Mouse (Mus musculus) midbrain, embryonic 16.5 days (tissue): ENCODE results near the gene Rabac1. TPM values are rescaled to one million over a fixed set of nuclear protein-coding genes. Genes with fewer than 3 reads are reported as not detected.

ENCODE experiments used
- ATAC-seq: fragments of 200-750 bp; cut with Nextera tagmentation; 2 replicates; pipeline ENCODE4 v1.8.0; 2017; ENCODE audit warnings: moderate TSS enrichment
- H3K27ac ChIP-seq: fragments of 300-500 bp; sonication (generic); 2 replicates; pipeline ENCODE4 v1.5.1; 2014; ENCODE audit warnings: mild to moderate bottlenecking, low read length, mixed read lengths
- H3K27me3 ChIP-seq: fragments of 300-500 bp; sonication (generic); 2 replicates; pipeline ENCODE4 v1.6.1; 2014; ENCODE audit warnings: low read depth, low read length, mixed read lengths; ENCODE audit not compliant: control insufficient read depth, insufficient read depth
- H3K36me3 ChIP-seq: fragments of 300-500 bp; sonication (generic); 2 replicates; pipeline ENCODE4 v1.6.1; 2014; ENCODE audit warnings: mild to moderate bottlenecking, low read length, moderate library complexity, mixed read lengths; ENCODE audit not compliant: control insufficient read depth, insufficient read depth
- H3K4me1 ChIP-seq: fragments of 300-500 bp; sonication (generic); 2 replicates; pipeline ENCODE4 v1.6.1; 2014; ENCODE audit warnings: mild to moderate bottlenecking, low read length, mixed read lengths; ENCODE audit not compliant: control insufficient read depth, insufficient read depth
- H3K4me2 ChIP-seq: fragments of 300-500 bp; sonication (generic); 2 replicates; pipeline ENCODE4 v1.6.1; 2014; ENCODE audit warnings: mild to moderate bottlenecking, low read length, mixed read lengths
- H3K4me3 ChIP-seq: fragments of 300-500 bp; sonication (generic); 2 replicates; pipeline ENCODE4 v1.5.1; 2014; ENCODE audit warnings: low read depth, mild to moderate bottlenecking, low read length, moderate library complexity, mixed read lengths
- H3K9ac ChIP-seq: fragments of 300-500 bp; sonication (generic); 2 replicates; pipeline ENCODE4 v1.6.1; 2014; ENCODE audit warnings: low read depth, low read length, mixed read lengths
- H3K9me3 ChIP-seq: fragments of 300-500 bp; sonication (generic); replicated peaks from 2 replicates; pipeline ENCODE4 v1.6.1; 2014; ENCODE audit warnings: mild to moderate bottlenecking, low read length, mixed read lengths; ENCODE audit not compliant: control insufficient read depth, poor library complexity, severe bottlenecking
- WGBS: fragments of 180-500 bp; shearing (Covaris S2); extraction: QIAGEN DNeasy Blood & Tissue Kit; methylation state at CpG from one replicate; pipeline ENCODE4 v1.1.7; 2014; 5-methylcytosine and 5-hydroxymethylcytosine counted together
- polyA plus RNA-seq: library from polyadenylated mRNA; unstranded; fragments of >200 nt; fragmentation: Nextera tagmentation; extraction: Ambion mirVana; gene quantifications from 2 replicates; pipeline ENCODE4 v1.2.1, GENCODE M21; 2015

The Rabac1 gene
- polyA plus RNA-seq = 288 and 310 TPM in 2 replicates

DNA sequence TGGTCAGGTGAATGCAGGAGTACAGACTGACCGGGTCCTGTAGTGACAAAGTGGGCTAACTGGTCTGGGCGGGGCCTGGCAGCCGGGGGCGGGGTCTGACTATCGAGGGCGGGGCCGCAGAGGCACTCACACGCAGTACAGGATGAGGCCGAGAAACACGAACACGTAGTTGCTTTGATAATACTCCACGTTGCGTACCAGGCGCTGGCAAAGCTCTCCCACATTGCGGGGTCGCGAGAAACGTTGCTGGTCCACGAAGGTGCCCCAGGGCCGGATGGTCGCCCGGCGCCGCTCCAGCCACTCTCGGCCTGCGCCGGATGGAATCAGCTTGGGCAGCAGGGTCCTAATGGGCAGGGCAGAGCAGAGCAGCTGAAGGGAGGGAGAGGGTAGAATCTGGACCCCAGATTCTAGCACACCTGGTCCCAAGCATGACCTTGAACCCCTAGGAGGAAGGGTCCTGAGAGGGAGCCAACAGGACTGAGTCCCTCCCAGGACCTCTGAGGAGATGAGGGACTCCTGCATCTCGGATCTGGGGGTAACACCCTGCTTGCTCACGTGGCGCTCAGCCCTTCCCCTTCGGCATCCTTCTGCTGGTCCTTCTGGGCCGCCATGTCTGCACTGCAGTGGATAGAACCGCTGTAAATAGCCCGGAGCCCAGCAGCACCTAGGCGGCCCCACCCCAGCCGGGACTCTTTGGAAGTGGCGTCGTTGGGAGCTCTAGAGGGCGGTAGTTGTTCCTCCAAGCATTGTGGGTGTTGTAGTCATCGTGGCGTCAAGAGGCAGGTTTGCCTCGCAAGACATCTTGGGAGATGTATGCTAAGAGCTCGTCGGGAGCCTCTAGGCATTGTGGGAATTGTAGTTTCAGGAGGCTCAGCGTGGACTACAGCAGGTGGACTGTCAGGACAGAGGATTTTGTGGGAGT is at the start of gene Rabac1:
Gene Rabac1, minus strand, starts transcription at position 783 of the 922 bp plus-strand sequence.
- Histone ChIP-seq H3K27ac (peak within 1 kb of the TSS; percentile 87), H3K4me3 (peak within 1 kb of the TSS; percentile 89), H3K4me1 (peaks cover 10% of the 10 kb centered on the region), H3K36me3 (peaks cover 5% of the 10 kb centered on the region), H3K9me3 (no peaks in the 10 kb centered on the region), H3K4me2 (peak within 1 kb of the TSS; percentile 70), H3K27me3 (no peaks in the 10 kb centered on the region), H3K9ac (peak within 1 kb of the TSS; percentile 89)
- under 1% methylated on average over 45 of the region's 45 CpGs for WGBS
- peak; percentile 93 for ATAC-seq

DNA sequence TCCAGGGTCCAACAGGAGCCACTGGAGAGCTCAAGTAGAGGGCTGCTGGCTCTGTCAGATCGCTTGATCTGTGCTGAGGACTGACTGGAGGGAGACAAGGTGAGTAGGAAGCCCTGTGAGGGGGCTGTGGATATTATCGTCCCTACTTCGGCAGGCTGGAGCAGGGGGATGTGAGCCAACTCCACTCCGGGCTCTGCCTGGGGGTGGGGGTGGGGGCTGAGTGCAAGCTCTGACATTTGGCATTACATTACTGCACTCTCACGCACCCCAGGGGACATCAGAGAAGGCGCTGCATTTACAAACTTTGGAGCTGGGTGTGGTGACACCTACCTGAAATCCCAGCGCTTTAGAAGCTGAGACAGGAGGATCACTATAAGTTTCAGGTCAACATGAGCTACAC is 39.0 kb upstream of the Rabac1 start:
- Histone ChIP-seq H3K27ac (no peak overlapping the region), H3K9me3 (no peaks in the 10 kb centered on the region)
- ATAC-seq = no peak

DNA sequence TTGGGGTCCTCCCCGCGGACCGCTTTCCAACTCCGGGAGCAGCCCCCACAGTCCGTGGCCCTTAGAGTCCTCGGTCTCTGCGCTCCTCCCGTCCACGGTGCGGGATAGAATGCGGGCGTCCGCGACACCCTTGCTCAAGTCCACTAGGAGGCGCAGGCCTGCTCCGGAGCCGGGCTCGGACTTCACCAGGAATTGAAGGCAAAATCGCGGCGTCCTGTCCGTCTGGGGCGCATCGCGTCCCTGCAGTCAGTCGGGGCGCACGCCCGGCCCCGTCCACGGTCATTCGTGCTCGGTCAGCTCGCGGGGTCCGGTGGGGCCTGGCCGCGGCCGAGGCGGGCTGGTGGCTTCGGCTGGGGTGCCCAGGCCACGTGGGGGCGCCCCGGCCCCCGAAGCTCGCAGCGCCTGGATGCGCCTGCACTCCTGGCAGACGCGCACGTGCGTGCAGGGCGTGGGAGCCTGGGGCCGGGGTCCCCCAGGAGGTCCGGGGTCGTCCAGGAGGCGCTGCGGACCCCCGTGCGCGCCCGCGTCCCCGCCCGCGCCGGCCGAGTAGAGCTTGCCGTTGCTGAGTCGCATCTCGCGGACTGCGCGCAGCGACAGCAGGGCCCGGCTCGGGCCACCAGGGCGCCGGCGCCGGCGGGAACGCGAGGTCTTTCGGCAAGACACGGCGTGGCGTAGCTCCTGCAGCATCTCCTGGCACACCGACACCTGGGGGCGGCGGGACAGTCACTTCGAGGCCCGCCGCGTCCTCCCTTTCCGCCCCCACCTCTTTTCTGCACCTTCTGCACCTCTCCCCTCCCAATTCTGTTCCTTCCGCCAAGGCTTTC is 37.7 kb upstream of the Rabac1 start:
- Histone ChIP-seq H3K9ac (peak overlapping the region; percentile 66), H3K36me3 (peaks cover 12% of the 10 kb centered on the region; the same call in 1 of the 2 replicates), H3K27me3 (no peaks in the 10 kb centered on the region), H3K4me1 (peaks cover 51% of the 10 kb centered on the region), H3K4me3 (peak overlapping the region; percentile 15), H3K9me3 (no peaks in the 10 kb centered on the region), H3K27ac (peak overlapping the region; percentile 98), H3K4me2 (peak overlapping the region; percentile 58)
- 1% methylated on average over 87 of the region's 97 CpGs for WGBS
- no peak for ATAC-seq

More for the DNA sequence above, 39.0 kb upstream of the Rabac1 start:
- no peaks in the 10 kb centered on the region for H3K27me3 ChIP-seq
- H3K4me3 ChIP-seq = no peak overlapping the region
- peaks cover 19% of the 10 kb centered on the region; the same call in 1 of the 2 replicates for H3K36me3 ChIP-seq
- peaks cover 44% of the 10 kb centered on the region for H3K4me1 ChIP-seq
- WGBS = 71% methylated on average over 7 of the region's 7 CpGs
- H3K9ac ChIP-seq = no peak overlapping the region
- H3K4me2 ChIP-seq = no peak overlapping the region

GRCm38 (mm10) chr7:25009099-25009700 is 36.6 kb upstream of the Rabac1 start:
- Histone ChIP-seq H3K9me3 (no peaks in the 10 kb centered on the region), H3K9ac (peak overlapping the region; percentile 66), H3K27ac (peak overlapping the region; percentile 98), H3K36me3 (peaks cover 3% of the 10 kb centered on the region; the same call in 1 of the 2 replicates), H3K27me3 (no peaks in the 10 kb centered on the region), H3K4me3 (peak overlapping the region; percentile 30), H3K4me1 (peaks cover 56% of the 10 kb centered on the region), H3K4me2 (peak overlapping the region; percentile 58)
- 5% methylated on average over 20 of the region's 20 CpGs for WGBS
- 0 out of 2 replicates have a peak, but pooled peaks have one; percentile 6 for ATAC-seq

GRCm38 (mm10) chr7:25008635-25009034 is 36.1 kb upstream of the Rabac1 start:
- H3K9ac ChIP-seq = peak overlapping the region; percentile 66
- H3K4me2 ChIP-seq = peak overlapping the region; percentile 58
- no peaks in the 10 kb centered on the region for H3K27me3 ChIP-seq
- H3K36me3 ChIP-seq = no peaks in the 10 kb centered on the region; the same call in 1 of the 2 replicates
- H3K27ac ChIP-seq = peak overlapping the region; percentile 98
- 1% methylated on average over 17 of the region's 17 CpGs for WGBS
- no peaks in the 10 kb centered on the region for H3K9me3 ChIP-seq
- peaks cover 61% of the 10 kb centered on the region for H3K4me1 ChIP-seq
- H3K4me3 ChIP-seq = peak overlapping the region; percentile 30
- 0 out of 2 replicates have a peak, but pooled peaks have one; percentile 6 for ATAC-seq

- Histone ChIP-seq H3K9ac (peak overlapping the region; percentile 66), H3K4me3 (peak overlapping the region; percentile 30), H3K4me2 (peak overlapping the region; percentile 58), H3K36me3 (no peaks in the 10 kb centered on the region; the same call in 1 of the 2 replicates), H3K27ac (peak overlapping the region; percentile 98), H3K27me3 (no peaks in the 10 kb centered on the region), H3K4me1 (peaks cover 70% of the 10 kb centered on the region), H3K9me3 (no peaks in the 10 kb centered on the region)
- 9% methylated on average over 8 of the region's 8 CpGs for WGBS
- peak; percentile 19 for ATAC-seq
Measured at GRCm38 (mm10) chr7:25007609-25008374, 35.2 kb upstream of the Rabac1 start.

DNA sequence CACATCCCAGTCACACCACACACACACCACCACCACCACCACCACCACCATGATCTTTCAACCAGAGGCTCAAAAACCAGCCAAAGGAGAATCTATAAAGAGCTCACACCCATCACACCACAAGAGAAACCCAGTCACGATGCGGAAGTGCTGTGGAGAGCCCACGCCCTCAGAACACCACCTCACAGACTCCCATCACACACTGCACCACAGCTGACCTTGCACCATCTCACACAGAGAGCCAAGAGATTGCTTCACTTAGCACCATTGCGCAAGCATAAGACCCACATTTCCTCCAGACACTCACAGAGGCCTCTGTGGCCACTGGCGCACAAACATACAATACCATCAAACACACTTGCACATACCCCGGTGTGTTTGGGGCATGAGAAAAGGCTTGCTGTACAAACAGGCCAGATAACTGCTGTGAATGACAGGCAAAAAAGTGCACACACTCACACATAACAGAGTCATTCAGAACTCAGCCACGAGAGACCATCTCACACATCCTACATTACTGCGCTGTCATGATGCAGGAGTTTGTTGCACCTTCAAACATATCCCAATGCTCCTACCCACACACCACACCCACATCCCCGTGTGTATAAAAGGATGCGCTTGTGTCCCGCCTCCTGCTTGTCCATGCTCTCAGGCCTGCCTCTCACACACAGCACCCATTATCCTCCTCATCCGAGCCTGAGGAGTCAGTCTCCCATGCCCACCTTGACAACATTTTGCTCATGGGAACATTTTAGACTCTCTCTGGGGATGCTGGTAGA is 34.2 kb upstream of the Rabac1 start:
- H3K4me1 ChIP-seq = peaks cover 79% of the 10 kb centered on the region
- no peak overlapping the region for H3K4me3 ChIP-seq
- WGBS = 70% methylated on average over 12 of the region's 12 CpGs
- ATAC-seq = no peak
- H3K27ac ChIP-seq = peak overlapping the region; percentile 98
- H3K9me3 ChIP-seq = no peaks in the 10 kb centered on the region
- H3K36me3 ChIP-seq = no peaks in the 10 kb centered on the region
- H3K9ac ChIP-seq = peak overlapping the region; percentile 45
- H3K4me2 ChIP-seq = peak overlapping the region; percentile 74
- H3K27me3 ChIP-seq = no peaks in the 10 kb centered on the region
